Mouse (Mus musculus) effector memory CD4-positive, alpha-beta T cell, adult 5 months (primary cell): ENCODE results near the gene Wnt10b. TPM values are rescaled to one million over a fixed set of nuclear protein-coding genes. Genes with fewer than 3 reads are reported as not detected.

Experiments used
- polyA plus RNA-seq: library from polyadenylated mRNA; unstranded; fragments of 100-300 nt; shearing (Covaris generic); gene quantifications from one replicate; pipeline ENCODE4 v1.2.1, GENCODE M21; 2017

Gene Wnt10b
- polyA plus RNA-seq = 0.31 TPM

DNA sequence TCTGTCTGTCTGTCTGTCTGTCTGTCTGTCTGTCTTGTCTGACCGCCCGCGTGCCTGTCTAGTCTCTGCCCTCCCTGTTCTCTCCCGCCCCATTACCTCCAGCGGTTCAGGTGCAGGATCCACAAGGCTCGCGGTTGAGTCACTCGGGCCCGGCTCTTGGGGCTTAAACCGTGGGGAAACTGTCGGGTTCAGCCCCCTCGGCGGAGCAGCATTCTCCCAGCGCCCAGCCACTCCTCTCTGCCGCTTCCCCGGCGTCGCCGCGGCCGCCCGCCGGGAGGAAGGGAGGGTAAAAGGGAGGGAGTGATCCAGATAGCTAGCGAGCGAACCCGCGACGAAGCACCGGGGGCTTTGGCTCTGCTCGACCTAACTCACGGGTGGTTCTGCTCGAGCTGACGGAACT, at the start of gene Wnt10b:
Gene Wnt10b (minus strand): TSS at position 389 of the 400 bp plus-strand sequence.

GRCm38 (mm10) chr15:98809390-98809789, 31.4 kb upstream of the Wnt10b start, which contains the start of gene Ddn:
TSS of gene Ddn (minus strand) at chr15:98809490.

GRCm38 (mm10) chr15:98789661-98790535, 11.9 kb upstream of the Wnt10b start, which contains the start of gene Wnt1:
TSS of gene Wnt1 (plus strand) at chr15:98789857.

GRCm38 (mm10) chr15:98762670-98763529, 15.1 kb downstream of the Wnt10b start, which contains the start of gene Arf3:
TSS of gene Arf3 (minus strand) at chr15:98763214.

GRCm38 (mm10) chr15:98727443-98728321, 50.3 kb downstream of the Wnt10b start, which contains the start of gene Fkbp11:
TSS of gene Fkbp11 (minus strand) at chr15:98728198.

Other genes with a start within 250 kb of the Wnt10b start
- 63.5 TPM for gene Kansl2, start 243.9 kb downstream of the Wnt10b start, polyA plus RNA-seq
- gene Ccnt1, start 207.2 kb downstream of the Wnt10b start, polyA plus RNA-seq = 170 TPM
- not detected for gene 4930415O20Rik, start 207.1 kb downstream of the Wnt10b start, polyA plus RNA-seq
- gene Adcy6, start 168.1 kb downstream of the Wnt10b start, polyA plus RNA-seq = 0.57 TPM
- 0.15 TPM for gene Cacnb3, start 147.3 kb downstream of the Wnt10b start, polyA plus RNA-seq
- gene Ddx23, start 115.3 kb downstream of the Wnt10b start, polyA plus RNA-seq = 27.5 TPM
- 2.8 TPM for gene Rnd1, start 100.7 kb downstream of the Wnt10b start, polyA plus RNA-seq
- 0.70 TPM for gene Ccdc65, start 69.9 kb downstream of the Wnt10b start, polyA plus RNA-seq
- gene Fkbp11, start 50.0 kb downstream of the Wnt10b start, polyA plus RNA-seq = not detected
- gene Arf3, start 14.9 kb downstream of the Wnt10b start, polyA plus RNA-seq = 93.8 TPM
- gene Wnt1, start 11.7 kb upstream of the Wnt10b start, polyA plus RNA-seq = not detected
- not detected for gene Ddn, start 31.3 kb upstream of the Wnt10b start, polyA plus RNA-seq
- 84.8 TPM for gene Prkag1, start 53.4 kb upstream of the Wnt10b start, polyA plus RNA-seq
- gene Kmt2d, start 93.1 kb upstream of the Wnt10b start, polyA plus RNA-seq = 27.4 TPM
- gene Rhebl1, start 116.4 kb upstream of the Wnt10b start, polyA plus RNA-seq = 19.0 TPM
- 0.09 TPM for gene Dhh, start 120.4 kb upstream of the Wnt10b start, polyA plus RNA-seq
- gene Lmbr1l, start 140.1 kb upstream of the Wnt10b start, polyA plus RNA-seq = 105 TPM
- 286 TPM for gene Tuba1b, start 156.4 kb upstream of the Wnt10b start, polyA plus RNA-seq
- not detected for gene Gm49450, start 175.4 kb upstream of the Wnt10b start, polyA plus RNA-seq
- gene Tuba1a, start 175.6 kb upstream of the Wnt10b start, polyA plus RNA-seq = 187 TPM